Mouse (Mus musculus) urinary bladder, adult 2 months (tissue): Measurements from ENCODE around the gene Prdm4. TPM values are rescaled to one million over a fixed set of nuclear protein-coding genes. Genes with fewer than 3 reads are reported as not detected.

Experiments
- DNase-seq: peaks from one replicate; pipeline ENCODE4 v3.0.0; 2022; ENCODE audit warnings: low spot score
- polyA plus RNA-seq: library from polyadenylated mRNA; depleted of rRNA; stranded (reverse); fragments of >200 nt; gene quantifications from 2 replicates; pipeline ENCODE4 v1.2.3, GENCODE M21; 2012; rRNA removed

Prdm4 gene
- polyA plus RNA-seq, 1 experiment = 21.4 TPM

DNA sequence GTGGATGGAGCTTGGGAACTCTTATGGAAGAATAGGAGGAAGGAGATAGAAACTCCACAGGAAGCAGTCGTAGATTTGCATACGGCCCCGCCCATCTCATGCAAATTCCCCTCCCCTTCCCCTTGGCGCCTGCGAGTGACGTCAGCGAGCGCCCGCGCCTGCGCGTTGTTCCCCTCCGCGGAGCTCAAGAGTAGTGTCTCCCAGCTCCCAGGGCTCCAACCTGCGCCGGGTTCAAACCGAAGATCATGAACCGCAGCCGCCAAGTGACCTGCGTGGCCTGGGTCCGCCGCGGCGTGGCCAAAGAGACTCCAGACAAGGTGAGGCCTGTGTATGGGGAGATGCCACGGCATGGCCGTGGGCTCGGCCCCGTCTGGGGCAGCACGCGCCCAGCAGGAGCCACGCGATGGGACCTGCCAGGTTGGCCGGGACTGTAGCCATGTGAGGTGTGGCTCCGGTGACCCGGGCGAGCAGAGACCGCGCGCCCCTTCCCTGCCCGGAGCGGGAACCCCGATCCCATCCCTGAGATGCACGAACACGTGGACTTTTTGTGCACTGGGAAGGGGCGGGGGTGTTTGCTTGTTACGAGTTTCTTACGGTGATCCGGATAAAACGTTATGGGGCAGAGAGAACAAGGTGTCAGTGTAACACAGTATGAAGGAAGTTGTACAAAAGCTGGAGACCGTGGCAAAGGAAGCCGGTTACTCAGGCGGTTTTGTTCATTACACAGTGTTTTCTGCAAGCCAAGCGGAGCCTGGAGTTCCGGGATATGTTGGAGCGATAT is 45.1 kb downstream of the Prdm4 start:
- DNase-seq = peak; percentile 88

DNA sequence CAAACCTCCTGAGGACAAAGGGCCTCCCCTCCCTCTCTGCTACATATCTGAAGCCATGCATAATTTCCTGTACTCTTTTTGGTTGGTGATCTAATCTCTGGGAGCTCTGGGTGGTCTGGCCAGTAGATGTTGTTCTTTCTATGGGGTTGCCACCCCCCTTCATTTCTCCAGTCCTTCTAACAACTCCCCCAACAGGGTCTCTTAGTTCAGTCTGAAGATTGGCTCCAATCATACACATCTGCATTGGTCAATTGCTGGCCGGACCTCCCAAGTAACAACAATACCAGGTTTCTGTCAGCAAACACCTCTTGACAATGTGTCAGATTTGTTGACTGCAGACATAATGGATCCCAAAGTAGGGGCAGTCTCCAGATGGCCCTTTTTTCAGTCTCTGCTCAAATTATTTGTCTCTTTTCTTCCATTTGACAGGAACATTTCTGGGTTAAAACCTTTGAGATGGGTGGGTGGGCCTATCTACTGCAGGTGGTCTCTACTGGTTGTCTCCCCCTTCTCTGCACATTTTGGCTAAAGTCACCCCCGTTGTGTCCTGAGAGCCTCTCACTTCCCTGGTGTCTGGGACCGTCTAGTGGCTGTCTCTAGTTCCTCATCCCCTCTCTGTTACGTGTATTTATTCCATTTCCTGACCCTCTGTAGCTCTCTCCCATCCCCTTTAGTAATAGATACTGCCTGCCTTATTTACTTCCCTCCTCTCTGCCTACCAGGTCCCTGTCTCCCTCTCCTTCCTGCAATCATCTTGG is 70.7 kb downstream of the Prdm4 start:
- DNase-seq = no peak

Other genes with a start within 250 kb of the Prdm4 start
- gene Pwp1, start 87.6 kb downstream of the Prdm4 start, polyA plus RNA-seq = 20.2 and 22.1 TPM in 2 replicates
- 0.04 TPM in 1 of 2 replicates, not detected in the other for gene Ascl4, start 10.5 kb upstream of the Prdm4 start, polyA plus RNA-seq
- gene Rtcb, start 40.7 kb upstream of the Prdm4 start, polyA plus RNA-seq = 102 and 112 TPM in 2 replicates
- 0.06 and 0.18 TPM in 2 replicates for gene Bpifc, start 94.8 kb upstream of the Prdm4 start, polyA plus RNA-seq
- gene Fbxo7, start 104.8 kb upstream of the Prdm4 start, polyA plus RNA-seq = 29.6 and 31.4 TPM in 2 replicates